Mouse (Mus musculus): ENCODE results near the gene Tmem144. TPM values are rescaled to one million over a fixed set of nuclear protein-coding genes. Genes with fewer than 3 reads are reported as not detected.
A peak's percentile ranks its signal among the peaks of the same experiment; 100 is the strongest.

Gene Tmem144
- polyA plus RNA-seq, 1 experiment from 2014 or later = 1.2 TPM

- WGBS = 86% methylated on average over 3 of the region's 3 CpGs
- Histone ChIP-seq H3K4me2 (no peak overlapping the region), H3K4me1 (replicated peaks) (no peaks in the 10 kb centered on the region), H3K36me3 (no peaks in the 10 kb centered on the region), H3K4me3 (no peak overlapping the region), H3K9ac (no peak overlapping the region), H3K27ac (replicated peaks) (no peak overlapping the region), H3K9me3 (no peaks in the 10 kb centered on the region), H3K27me3 (no peaks in the 10 kb centered on the region)
- no peak for ATAC-seq (ENCODE audit: low read depth)
Observed at GRCm38 (mm10) chr3:79852108-79852507, 465 bp downstream of the Tmem144 start.

GRCm38 (mm10) chr3:79850656-79851055 is 1.9 kb downstream of the Tmem144 start:
- Histone ChIP-seq H3K9me3 (no peaks in the 10 kb centered on the region), H3K4me2 (no peak overlapping the region), H3K36me3 (no peaks in the 10 kb centered on the region), H3K27me3 (no peaks in the 10 kb centered on the region), H3K9ac (no peak overlapping the region), H3K27ac (replicated peaks) (no peak overlapping the region), H3K4me3 (no peak overlapping the region), H3K4me1 (replicated peaks) (no peaks in the 10 kb centered on the region)
- no peak for ATAC-seq (ENCODE audit: low read depth)
- 44% methylated on average over 6 of the region's 6 CpGs for WGBS

GRCm38 (mm10) chr3:79849621-79850020 is 3.0 kb downstream of the Tmem144 start:
- Histone ChIP-seq H3K36me3 (no peaks in the 10 kb centered on the region), H3K4me1 (replicated peaks) (no peaks in the 10 kb centered on the region), H3K27me3 (no peaks in the 10 kb centered on the region), H3K9me3 (no peaks in the 10 kb centered on the region), H3K4me3 (no peak overlapping the region), H3K4me2 (no peak overlapping the region), H3K9ac (no peak overlapping the region), H3K27ac (replicated peaks) (no peak overlapping the region)
- 88% methylated on average over 2 of the region's 2 CpGs for WGBS
- ATAC-seq (ENCODE audit: low read depth) = no peak

- ATAC-seq (ENCODE audit: low read depth) = no peak
- H3K4me2 ChIP-seq = no peak overlapping the region
- H3K27me3 ChIP-seq = no peaks in the 10 kb centered on the region
- H3K27ac ChIP-seq (replicated peaks) = no peak overlapping the region
- no peak overlapping the region for H3K4me3 ChIP-seq
- H3K9ac ChIP-seq = no peak overlapping the region
- H3K36me3 ChIP-seq = no peaks in the 10 kb centered on the region
- no peaks in the 10 kb centered on the region for H3K9me3 ChIP-seq
- H3K4me1 ChIP-seq (replicated peaks) = no peaks in the 10 kb centered on the region
- WGBS = 48% methylated on average over 4 of the region's 4 CpGs
Observed at GRCm38 (mm10) chr3:79848841-79849240, 3.7 kb downstream of the Tmem144 start.

GRCm38 (mm10) chr3:79846633-79847032 is 5.9 kb downstream of the Tmem144 start:
- Histone ChIP-seq H3K27ac (replicated peaks) (no peak overlapping the region), H3K9me3 (no peaks in the 10 kb centered on the region), H3K27me3 (no peaks in the 10 kb centered on the region), H3K4me2 (no peak overlapping the region), H3K9ac (no peak overlapping the region), H3K36me3 (no peaks in the 10 kb centered on the region), H3K4me3 (no peak overlapping the region), H3K4me1 (replicated peaks) (peaks cover 7% of the 10 kb centered on the region)
- ATAC-seq (ENCODE audit: low read depth) = no peak
- 89% methylated on average over 5 of the region's 5 CpGs for WGBS

- no peaks in the 10 kb centered on the region for H3K27me3 ChIP-seq
- H3K9ac ChIP-seq = no peak overlapping the region
- H3K36me3 ChIP-seq = no peaks in the 10 kb centered on the region
- H3K27ac ChIP-seq (replicated peaks) = no peak overlapping the region
- no peak overlapping the region for H3K4me3 ChIP-seq
- ATAC-seq (ENCODE audit: low read depth) = no peak
- H3K9me3 ChIP-seq = no peaks in the 10 kb centered on the region
- no peak overlapping the region for H3K4me2 ChIP-seq
- WGBS = 95% methylated on average over 9 of the region's 9 CpGs
- peaks cover 9% of the 10 kb centered on the region for H3K4me1 ChIP-seq (replicated peaks)
Observed at GRCm38 (mm10) chr3:79843999-79844398, 8.6 kb downstream of the Tmem144 start.

GRCm38 (mm10) chr3:79842616-79843016 is 10.0 kb downstream of the Tmem144 start:
- no peak overlapping the region for H3K27ac ChIP-seq (replicated peaks)
- H3K4me1 ChIP-seq (replicated peaks) = peaks cover 9% of the 10 kb centered on the region
- peak overlapping the region; percentile 44 for H3K4me3 ChIP-seq
- peak; percentile 86 for ATAC-seq (ENCODE audit: low read depth)
- H3K36me3 ChIP-seq = no peaks in the 10 kb centered on the region
- under 1% methylated on average over 19 of the region's 19 CpGs for WGBS
- H3K9ac ChIP-seq = peak overlapping the region; percentile 56
- H3K4me2 ChIP-seq = peak overlapping the region; percentile 67
- no peaks in the 10 kb centered on the region for H3K9me3 ChIP-seq
- no peaks in the 10 kb centered on the region for H3K27me3 ChIP-seq

- Histone ChIP-seq H3K27ac (replicated peaks) (no peak overlapping the region), H3K4me3 (peak overlapping the region; percentile 44), H3K9me3 (no peaks in the 10 kb centered on the region), H3K4me1 (replicated peaks) (peaks cover 9% of the 10 kb centered on the region), H3K4me2 (peak overlapping the region; percentile 67), H3K36me3 (no peaks in the 10 kb centered on the region), H3K27me3 (no peaks in the 10 kb centered on the region), H3K9ac (peak overlapping the region; percentile 56)
- 11% methylated on average over 12 of the region's 12 CpGs for WGBS
- peak; percentile 69 for ATAC-seq (ENCODE audit: low read depth)
Observed at GRCm38 (mm10) chr3:79842165-79842564, 10.4 kb downstream of the Tmem144 start.

GRCm38 (mm10) chr3:79841475-79841874 is 11.1 kb downstream of the Tmem144 start:
- Histone ChIP-seq H3K4me2 (peak overlapping the region; percentile 67), H3K4me3 (peak overlapping the region; percentile 44), H3K9ac (no peak overlapping the region), H3K36me3 (no peaks in the 10 kb centered on the region), H3K4me1 (replicated peaks) (peaks cover 9% of the 10 kb centered on the region), H3K27me3 (no peaks in the 10 kb centered on the region), H3K27ac (replicated peaks) (no peak overlapping the region), H3K9me3 (no peaks in the 10 kb centered on the region)
- 55% methylated on average over 6 of the region's 6 CpGs for WGBS
- 0 out of 2 replicates have a peak, but pooled peaks have one; percentile 40 for ATAC-seq (ENCODE audit: low read depth)

GRCm38 (mm10) chr3:79838751-79839150 is 13.8 kb downstream of the Tmem144 start:
- no peak for ATAC-seq (ENCODE audit: low read depth)

GRCm38 (mm10) chr3:79829289-79829688 is 23.3 kb downstream of the Tmem144 start:
- Histone ChIP-seq H3K4me3 (no peak overlapping the region), H3K27ac (replicated peaks) (no peak overlapping the region), H3K9ac (no peak overlapping the region), H3K27me3 (no peaks in the 10 kb centered on the region), H3K9me3 (no peaks in the 10 kb centered on the region), H3K36me3 (no peaks in the 10 kb centered on the region), H3K4me1 (replicated peaks) (peaks cover 11% of the 10 kb centered on the region), H3K4me2 (no peak overlapping the region)
- peak; percentile 62; the same call in 1 of the 2 replicates for ATAC-seq (ENCODE audit: low read depth)

More at GRCm38 (mm10) chr3:79838751-79839150, 13.8 kb downstream of the Tmem144 start:
- Histone ChIP-seq H3K4me2 (no peak overlapping the region), H3K9ac (no peak overlapping the region), H3K36me3 (no peaks in the 10 kb centered on the region), H3K4me1 (replicated peaks) (peaks cover 9% of the 10 kb centered on the region), H3K27ac (replicated peaks) (no peak overlapping the region), H3K4me3 (no peak overlapping the region), H3K9me3 (no peaks in the 10 kb centered on the region), H3K27me3 (no peaks in the 10 kb centered on the region)
- WGBS = 45% methylated on average over 6 of the region's 6 CpGs

GRCm38 (mm10) chr3:79825067-79825780 is 27.3 kb downstream of the Tmem144 start:
- Histone ChIP-seq H3K4me1 (replicated peaks) (peaks cover 7% of the 10 kb centered on the region), H3K9me3 (no peaks in the 10 kb centered on the region), H3K36me3 (no peaks in the 10 kb centered on the region), H3K4me3 (no peak overlapping the region), H3K4me2 (no peak overlapping the region), H3K27me3 (no peaks in the 10 kb centered on the region), H3K27ac (replicated peaks) (no peak overlapping the region), H3K9ac (no peak overlapping the region)
- no peak for ATAC-seq (ENCODE audit: low read depth)
- WGBS = 88% methylated on average over 14 of the region's 14 CpGs

GRCm38 (mm10) chr3:79823176-79823575 is 29.4 kb downstream of the Tmem144 start:
- H3K9me3 ChIP-seq = no peaks in the 10 kb centered on the region
- WGBS = 90% methylated on average over 7 of the region's 7 CpGs
- no peak overlapping the region for H3K27ac ChIP-seq (replicated peaks)
- ATAC-seq (ENCODE audit: low read depth) = no peak
- H3K9ac ChIP-seq = no peak overlapping the region
- H3K36me3 ChIP-seq = no peaks in the 10 kb centered on the region
- no peak overlapping the region for H3K4me2 ChIP-seq
- H3K4me1 ChIP-seq (replicated peaks) = peaks cover 5% of the 10 kb centered on the region
- no peaks in the 10 kb centered on the region for H3K27me3 ChIP-seq
- H3K4me3 ChIP-seq = no peak overlapping the region

Measured in neural tube, embryonic 13.5 days (tissue).